Mouse (Mus musculus): ENCODE results near the gene Tex26.

DNA sequence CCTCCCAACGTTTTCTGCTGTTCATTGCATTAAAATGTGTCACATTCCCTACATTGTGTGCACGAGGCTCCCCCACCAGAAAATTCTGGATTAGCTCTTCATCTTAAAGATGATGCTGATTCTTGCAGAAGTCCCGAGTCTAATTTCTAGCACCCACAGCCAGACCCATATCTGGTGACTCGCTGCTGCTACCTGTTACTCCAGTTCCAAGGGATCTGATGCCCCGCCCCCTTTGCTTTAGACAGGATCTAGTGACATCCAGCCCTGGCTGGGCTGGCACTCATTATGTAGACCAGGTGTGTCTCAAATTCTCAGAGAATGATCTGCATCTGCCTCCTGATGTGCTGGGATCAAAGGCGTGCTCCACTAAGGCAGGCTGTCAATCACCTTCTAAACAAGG lies 2.3 kb upstream of the Tex26 start:
- TF ChIP-seq POLR2A (IDR thresholded peaks at IDR 0.05; ENCODE audit: low read depth, low read length) (no peak), CTCF (IDR thresholded peaks at IDR 0.05; ENCODE audit: extremely low read depth, insufficient read length, insufficient replicate concordance, low read depth, low read length) (no peak)
